Mouse (Mus musculus) embryonic facial prominence, embryonic 10.5 days (tissue): Measurements from ENCODE around the gene Entpd3. TPM values are rescaled to one million over a fixed set of nuclear protein-coding genes. Genes with fewer than 3 reads are reported as not detected.
"Not testable (repeated sequence)": the region's sequence is repeated elsewhere in the genome, so short reads cannot be mapped to it uniquely, and the experiment has no call there.

Source experiments
- DNase-seq: peaks from one replicate; pipeline ENCODE4 v3.0.0-alpha.2; 2017; ENCODE audit warnings: low spot score
- H3K27ac ChIP-seq: fragments of 300-500 bp; sonication (generic); replicated peaks from 2 replicates; pipeline ENCODE4 v1.5.1; 2016; ENCODE audit warnings: mild to moderate bottlenecking
- H3K27me3 ChIP-seq: fragments of 300-500 bp; sonication (generic); replicated peaks from 2 replicates; pipeline ENCODE4 v1.6.1; 2016; ENCODE audit warnings: low read depth, mild to moderate bottlenecking; ENCODE audit not compliant: poor library complexity, severe bottlenecking
- H3K36me3 ChIP-seq: fragments of 300-500 bp; sonication (generic); replicated peaks from 2 replicates; pipeline ENCODE4 v1.6.1; 2016; ENCODE audit warnings: mild to moderate bottlenecking, moderate library complexity
- H3K4me1 ChIP-seq: fragments of 300-500 bp; sonication (generic); 2 replicates; pipeline ENCODE4 v1.6.1; 2016
- H3K4me3 ChIP-seq: fragments of 300-500 bp; sonication (generic); 2 replicates; pipeline ENCODE4 v1.5.1; 2016; ENCODE audit warnings: mild to moderate bottlenecking, moderate library complexity
- H3K9me3 ChIP-seq: fragments of 300-500 bp; sonication (generic); 2 replicates; pipeline ENCODE4 v1.6.1; 2016; ENCODE audit warnings: mild to moderate bottlenecking
- WGBS: fragments of 180-500 bp; shearing (Covaris S2); methylation state at CpG from one replicate; pipeline ENCODE4 v1.1.7; 2016; 5-methylcytosine and 5-hydroxymethylcytosine counted together
- polyA plus RNA-seq: library from polyadenylated mRNA; unstranded; fragments of >200 nt; fragmentation: Nextera tagmentation; extraction: Ambion mirVana; gene quantifications from 2 replicates; pipeline ENCODE4 v1.2.1, GENCODE M21; 2016

Gene Entpd3
- polyA plus RNA-seq, 1 experiment from 2014 or later = 0.56 TPM

- H3K4me3 ChIP-seq = no peak overlapping the region
- DNase-seq = no peak
- 76% methylated on average over 3 of the region's 3 CpGs for WGBS
Observed at GRCm38 (mm10) chr9:120518946-120519345, 20.7 kb upstream of the Entpd3 start.

GRCm38 (mm10) chr9:120519469-120520125 lies 20.0 kb upstream of the Entpd3 start:
- no peak for DNase-seq
- no peaks in the 10 kb centered on the region for H3K27me3 ChIP-seq
- H3K36me3 ChIP-seq = no peaks in the 10 kb centered on the region
- no peaks in the 10 kb centered on the region for H3K4me1 ChIP-seq
- H3K27ac ChIP-seq = no peak overlapping the region
- WGBS = 68% methylated on average over 19 of the region's 19 CpGs
- no peaks in the 10 kb centered on the region for H3K9me3 ChIP-seq
- no peak overlapping the region for H3K4me3 ChIP-seq

More at GRCm38 (mm10) chr9:120518946-120519345, 20.7 kb upstream of the Entpd3 start:
- Histone ChIP-seq H3K4me1 (no peaks in the 10 kb centered on the region), H3K27me3 (no peaks in the 10 kb centered on the region), H3K36me3 (no peaks in the 10 kb centered on the region), H3K9me3 (no peaks in the 10 kb centered on the region), H3K27ac (no peak overlapping the region)

DNA sequence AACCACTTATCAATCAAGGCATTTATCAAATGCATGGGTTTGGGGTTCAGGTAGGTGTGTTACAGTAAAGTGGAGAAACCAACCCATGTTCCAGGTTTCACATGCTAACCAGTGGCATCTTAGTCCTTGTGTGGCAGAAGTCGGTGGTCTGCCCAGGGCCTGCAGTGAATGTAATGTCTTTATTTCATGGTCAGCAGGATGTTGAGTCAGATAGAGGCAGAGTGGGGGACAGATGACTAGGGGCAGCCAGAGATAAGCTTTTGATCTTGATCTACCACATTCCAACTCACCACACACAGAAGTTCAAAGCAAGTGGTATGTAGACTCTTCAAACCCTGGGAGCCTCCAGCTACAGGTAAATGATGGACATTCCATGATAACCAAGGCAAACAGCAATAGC lies 18.5 kb upstream of the Entpd3 start:
- Histone ChIP-seq H3K36me3 (no peaks in the 10 kb centered on the region), H3K4me1 (no peaks in the 10 kb centered on the region), H3K9me3 (no peaks in the 10 kb centered on the region), H3K27ac (no peak overlapping the region), H3K27me3 (no peaks in the 10 kb centered on the region), H3K4me3 (no peak overlapping the region)
- WGBS = 78% methylated on average over 1 of the region's 1 CpGs
- DNase-seq = no peak

DNA sequence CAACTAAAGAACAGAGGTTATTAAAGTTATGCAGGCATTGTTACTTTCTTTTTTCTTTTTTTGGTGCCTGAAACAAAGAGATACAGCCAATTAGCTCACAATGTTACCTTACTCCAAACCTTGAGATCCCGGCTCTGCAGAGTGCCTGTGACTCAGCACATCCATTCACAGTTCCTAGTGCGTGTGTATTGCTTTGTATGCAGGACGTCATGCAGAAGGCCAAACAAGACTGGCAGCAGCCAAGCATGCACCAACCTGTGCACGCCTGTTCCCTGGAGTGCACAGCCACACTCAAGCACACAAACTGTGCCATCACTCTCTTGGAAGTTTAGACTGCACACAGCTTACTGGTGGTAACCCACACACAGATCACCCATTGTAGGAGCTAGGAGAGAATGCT lies 12.3 kb upstream of the Entpd3 start:
- Histone ChIP-seq H3K27me3 (no peaks in the 10 kb centered on the region), H3K4me3 (no peak overlapping the region), H3K9me3 (no peaks in the 10 kb centered on the region), H3K4me1 (no peaks in the 10 kb centered on the region), H3K36me3 (no peaks in the 10 kb centered on the region), H3K27ac (no peak overlapping the region)
- DNase-seq = no peak
- 78% methylated on average over 4 of the region's 4 CpGs for WGBS

DNA sequence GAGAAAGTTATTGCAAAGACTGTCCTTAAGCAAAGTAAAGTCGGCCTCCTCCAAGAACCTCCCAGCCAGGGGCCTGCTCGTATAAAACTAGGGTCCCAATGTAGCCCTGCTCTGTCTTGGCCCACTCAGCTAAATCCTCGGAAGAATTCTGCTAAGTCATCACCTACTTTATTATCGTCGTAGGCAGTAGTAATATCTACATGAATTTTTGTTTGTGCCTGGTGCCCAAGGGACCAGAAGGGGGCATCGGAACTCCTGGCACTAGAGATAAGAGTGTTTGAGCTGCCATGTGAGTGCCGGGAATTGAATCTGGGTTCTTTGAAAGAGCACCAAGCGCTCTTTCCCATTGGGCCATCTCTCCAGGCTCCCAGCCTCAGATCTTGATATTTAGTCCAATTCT lies 11.7 kb upstream of the Entpd3 start:
- Histone ChIP-seq H3K27ac (no peak overlapping the region), H3K36me3 (no peaks in the 10 kb centered on the region), H3K4me3 (no peak overlapping the region), H3K27me3 (no peaks in the 10 kb centered on the region), H3K4me1 (no peaks in the 10 kb centered on the region), H3K9me3 (no peaks in the 10 kb centered on the region)
- 94% methylated on average over 8 of the region's 8 CpGs for WGBS
- no peak for DNase-seq

DNA sequence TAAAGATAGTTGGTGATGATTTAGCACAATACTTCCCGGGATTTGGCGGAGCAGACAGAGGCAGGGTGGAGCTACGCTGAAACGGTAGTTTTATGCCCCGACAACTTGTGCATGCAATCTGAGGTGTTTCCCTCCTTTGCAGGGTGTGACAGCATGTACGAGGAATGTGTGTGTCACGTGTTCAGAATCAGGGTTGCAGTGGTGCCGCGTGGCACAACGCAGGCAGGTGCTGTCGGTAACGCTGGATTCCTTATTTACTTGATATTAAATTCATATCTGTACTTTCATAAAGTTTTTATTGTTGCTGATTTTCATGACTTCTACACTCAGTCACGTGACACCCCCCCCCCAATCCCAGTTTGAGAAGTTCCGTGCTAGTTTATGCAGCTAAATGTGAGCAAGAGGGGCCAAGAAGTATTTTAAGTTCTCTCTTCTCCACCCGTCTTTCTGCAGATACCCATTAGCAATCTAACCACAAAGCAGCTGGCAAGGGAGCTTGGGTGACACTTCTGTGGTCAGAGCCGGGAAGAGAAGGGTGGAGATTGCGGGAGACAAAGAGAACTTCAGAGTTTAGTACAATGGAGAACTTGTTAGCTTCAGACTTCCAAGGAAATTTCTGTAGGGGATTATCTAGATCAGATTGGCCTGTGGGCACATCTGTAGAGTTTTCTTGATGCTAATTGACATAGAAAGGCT lies 10.7 kb upstream of the Entpd3 start:
- H3K27me3 ChIP-seq = no peaks in the 10 kb centered on the region
- H3K36me3 ChIP-seq = no peaks in the 10 kb centered on the region
- 85% methylated on average over 17 of the region's 17 CpGs for WGBS
- H3K9me3 ChIP-seq = peaks cover 4% of the 10 kb centered on the region; the same call in 1 of the 2 replicates
- DNase-seq = no peak
- no peak overlapping the region for H3K4me3 ChIP-seq
- H3K4me1 ChIP-seq = no peaks in the 10 kb centered on the region
- H3K27ac ChIP-seq = no peak overlapping the region

GRCm38 (mm10) chr9:120530471-120530870 lies 9.1 kb upstream of the Entpd3 start:
- no peaks in the 10 kb centered on the region for H3K4me1 ChIP-seq
- H3K27ac ChIP-seq = no peak overlapping the region
- no peak for DNase-seq
- WGBS = 89% methylated on average over 5 of the region's 5 CpGs
- no peaks in the 10 kb centered on the region for H3K36me3 ChIP-seq
- H3K4me3 ChIP-seq = no peak overlapping the region
- no peaks in the 10 kb centered on the region for H3K27me3 ChIP-seq
- H3K9me3 ChIP-seq = peaks cover 7% of the 10 kb centered on the region; the same call in 1 of the 2 replicates

GRCm38 (mm10) chr9:120532062-120532461 lies 7.6 kb upstream of the Entpd3 start:
- DNase-seq = no peak
- Histone ChIP-seq H3K27ac (no peak overlapping the region), H3K27me3 (no peaks in the 10 kb centered on the region), H3K4me3 (no peak overlapping the region), H3K4me1 (no peaks in the 10 kb centered on the region), H3K9me3 (peaks cover 7% of the 10 kb centered on the region; the same call in 1 of the 2 replicates), H3K36me3 (no peaks in the 10 kb centered on the region)
- WGBS = 87% methylated on average over 6 of the region's 6 CpGs

DNA sequence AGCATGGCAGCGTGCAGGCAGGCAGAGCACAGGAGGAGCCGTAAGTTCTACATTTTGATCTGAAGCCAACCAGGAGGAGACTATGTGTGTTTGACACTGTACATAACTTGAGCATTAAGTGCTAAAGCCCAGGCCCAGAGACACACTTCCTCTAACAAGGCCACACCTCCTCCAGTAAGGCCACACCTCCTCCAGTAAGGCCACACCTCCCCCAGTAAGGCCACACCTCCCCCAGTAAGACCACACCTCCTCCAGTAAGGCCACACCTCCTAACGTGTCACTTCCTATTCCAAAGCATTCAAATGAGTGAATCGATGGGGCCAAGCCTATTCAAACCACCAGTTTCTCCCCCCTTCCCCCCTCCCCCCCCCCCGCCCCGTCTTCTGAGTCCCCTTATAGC lies 6.9 kb upstream of the Entpd3 start:
- Histone ChIP-seq H3K27me3 (peaks cover 2% of the 10 kb centered on the region; the same call in 1 of the 2 replicates), H3K36me3 (no peaks in the 10 kb centered on the region), H3K9me3 (peaks cover 7% of the 10 kb centered on the region; the same call in 1 of the 2 replicates), H3K4me1 (no peaks in the 10 kb centered on the region), H3K27ac (no peak overlapping the region), H3K4me3 (no peak overlapping the region)
- DNase-seq = no peak
- 80% methylated on average over 6 of the region's 6 CpGs for WGBS

GRCm38 (mm10) chr9:120533446-120533950 lies 6.1 kb upstream of the Entpd3 start:
- 93% methylated on average over 8 of the region's 8 CpGs for WGBS
- H3K9me3 ChIP-seq, H3K36me3 ChIP-seq, DNase-seq, H3K4me1 ChIP-seq, H3K4me3 ChIP-seq, H3K27ac ChIP-seq, H3K27me3 ChIP-seq: not testable (repeated sequence)

GRCm38 (mm10) chr9:120541411-120541810 lies 1.8 kb downstream of the Entpd3 start:
- H3K27ac ChIP-seq = no peak overlapping the region
- no peak overlapping the region for H3K4me3 ChIP-seq
- no peaks in the 10 kb centered on the region for H3K36me3 ChIP-seq
- WGBS = 18% methylated on average over 2 of the region's 2 CpGs
- H3K4me1 ChIP-seq = peaks cover 28% of the 10 kb centered on the region
- no peaks in the 10 kb centered on the region for H3K9me3 ChIP-seq
- peaks cover 48% of the 10 kb centered on the region for H3K27me3 ChIP-seq
- no peak for DNase-seq

- Histone ChIP-seq H3K4me1 (peaks cover 36% of the 10 kb centered on the region), H3K4me3 (no peak overlapping the region), H3K9me3 (no peaks in the 10 kb centered on the region), H3K27ac (no peak overlapping the region; the same call in 1 of the 2 replicates), H3K27me3 (peaks cover 48% of the 10 kb centered on the region), H3K36me3 (no peaks in the 10 kb centered on the region)
- 11% methylated on average over 6 of the region's 6 CpGs for WGBS
- DNase-seq = peak; percentile 46
Observed at GRCm38 (mm10) chr9:120542241-120542640, 2.6 kb downstream of the Entpd3 start.

DNA sequence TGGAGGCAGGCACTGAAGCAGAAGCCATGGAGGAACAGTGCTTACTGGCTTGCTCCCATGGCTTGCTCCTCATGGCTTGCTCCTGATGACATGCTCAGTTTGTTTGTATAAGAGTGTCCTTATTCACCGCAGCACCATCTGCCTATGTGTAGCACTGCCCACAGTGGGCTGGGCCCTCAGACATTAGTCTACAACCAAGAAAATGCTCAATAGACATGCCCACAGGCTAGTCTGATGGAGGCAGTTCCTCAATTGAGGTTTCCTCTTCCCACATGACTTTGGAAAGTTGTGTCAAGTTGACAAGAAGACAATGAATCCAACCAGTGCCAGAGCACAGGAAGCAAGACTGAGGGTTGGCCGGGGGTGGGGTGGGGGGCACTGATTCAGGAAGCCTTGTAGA lies 6.4 kb downstream of the Entpd3 start:
- DNase-seq = no peak
- 83% methylated on average over 2 of the region's 2 CpGs for WGBS

More for the DNA sequence above, 6.4 kb downstream of the Entpd3 start:
- Histone ChIP-seq H3K4me1 (peaks cover 36% of the 10 kb centered on the region), H3K27me3 (peaks cover 14% of the 10 kb centered on the region), H3K36me3 (no peaks in the 10 kb centered on the region), H3K4me3 (no peak overlapping the region), H3K9me3 (no peaks in the 10 kb centered on the region), H3K27ac (no peak overlapping the region)
